Mouse (Mus musculus): ENCODE measurements around the gene Vmn1r3. TPM values are rescaled to one million over a fixed set of nuclear protein-coding genes. Genes with fewer than 3 reads are reported as not detected.
"Not testable (repeated sequence)": the region's sequence is repeated elsewhere in the genome, so short reads cannot be mapped to it uniquely, and the experiment has no call there.

Gene Vmn1r3
- total RNA-seq (2021): not detected

- not testable (repeated sequence) for DNase-seq (ENCODE audit: extremely low spot score in 1 of 2, low spot score in 1 of 2)
These were observed at the start of gene Vmn1r3 for GRCm38 (mm10) chr4:3185258-3185657. TSS of gene Vmn1r3 (minus strand) at chr4:3185358.

GRCm38 (mm10) chr4:3232053-3232452 lies 46.9 kb upstream of the Vmn1r3 start:
- no peak for DNase-seq (ENCODE audit: extremely low spot score in 1 of 2, low spot score in 1 of 2)

DNA sequence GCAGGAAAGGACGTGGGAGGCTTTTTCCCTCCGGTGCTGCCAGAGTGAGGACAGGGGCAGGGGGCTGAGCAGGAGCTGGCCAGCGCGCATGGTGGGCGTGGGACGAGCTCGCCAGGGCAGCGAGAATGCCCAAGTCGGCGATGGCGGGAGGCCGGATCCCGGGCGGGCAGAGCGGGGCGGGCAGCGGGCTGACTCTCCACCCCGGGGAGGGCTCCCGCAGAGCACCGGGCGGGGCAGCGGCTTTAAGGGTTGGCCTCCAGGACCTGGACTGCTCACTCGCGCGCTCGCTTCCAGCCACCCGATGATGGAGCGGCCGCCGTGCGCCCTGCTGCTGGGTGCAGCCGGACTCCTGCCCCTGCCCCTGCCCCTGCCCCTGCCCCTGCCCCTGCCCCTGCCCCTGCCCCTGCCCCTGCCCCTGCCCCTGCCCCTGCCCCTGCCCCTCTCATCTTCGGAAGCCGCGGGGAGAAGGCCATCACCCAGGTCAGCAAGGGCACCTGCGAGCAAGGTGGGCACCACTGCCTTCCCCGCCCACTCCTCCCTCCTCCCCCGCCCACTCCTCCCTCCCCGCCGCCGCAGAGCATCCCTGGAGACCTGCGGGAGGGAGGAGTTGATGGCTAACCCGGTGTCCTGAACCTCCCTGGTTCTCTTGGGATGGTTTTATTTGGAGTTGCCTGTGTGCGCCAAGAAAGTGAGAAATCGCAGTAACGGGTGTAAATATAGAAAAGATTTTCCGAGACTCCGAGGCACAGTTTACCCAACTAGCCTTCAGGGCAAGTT lies 45.9 kb upstream of the Vmn1r3 start:
- DNase-seq (ENCODE audit: extremely low spot score in 1 of 2, low spot score in 1 of 2): no peak

- DNase-seq (ENCODE audit: extremely low spot score in 1 of 2, low spot score in 1 of 2): no peak
These were observed 44.4 kb upstream of the Vmn1r3 start for GRCm38 (mm10) chr4:3229532-3229931.

- no peak for DNase-seq (ENCODE audit: extremely low spot score in 1 of 2, low spot score in 1 of 2)
These were observed 43.3 kb upstream of the Vmn1r3 start for GRCm38 (mm10) chr4:3228476-3228875.

- DNase-seq (ENCODE audit: extremely low spot score in 1 of 2, low spot score in 1 of 2): no peak
These were observed 42.6 kb upstream of the Vmn1r3 start for GRCm38 (mm10) chr4:3227751-3228150.

GRCm38 (mm10) chr4:3226488-3226887 lies 41.3 kb upstream of the Vmn1r3 start:
- no peak for DNase-seq (ENCODE audit: extremely low spot score in 1 of 2, low spot score in 1 of 2)

- not testable (repeated sequence) for DNase-seq (ENCODE audit: extremely low spot score in 1 of 2, low spot score in 1 of 2)
These were observed 40.3 kb upstream of the Vmn1r3 start for GRCm38 (mm10) chr4:3225416-3225815.

DNA sequence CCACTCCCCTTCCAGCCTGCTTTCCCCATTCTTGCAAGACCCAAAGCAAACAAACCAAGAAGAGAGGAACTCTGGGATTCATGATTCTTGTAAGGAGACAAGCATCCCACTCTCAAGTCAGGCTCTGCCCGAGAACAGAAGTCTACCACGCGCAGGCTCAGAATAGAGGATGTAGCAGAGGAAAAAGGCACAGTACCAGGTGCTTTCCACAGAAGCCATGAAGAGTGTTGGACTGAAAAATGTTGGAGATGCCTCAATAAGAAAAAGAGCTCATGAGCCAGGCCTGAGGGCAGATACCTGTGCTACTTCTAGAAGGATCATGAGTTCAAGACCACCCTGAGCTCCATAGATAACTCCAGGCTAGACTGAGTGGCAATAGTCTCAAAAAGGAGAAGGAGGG lies 39.7 kb upstream of the Vmn1r3 start:
- not testable (repeated sequence) for DNase-seq (ENCODE audit: extremely low spot score in 1 of 2, low spot score in 1 of 2)

DNA sequence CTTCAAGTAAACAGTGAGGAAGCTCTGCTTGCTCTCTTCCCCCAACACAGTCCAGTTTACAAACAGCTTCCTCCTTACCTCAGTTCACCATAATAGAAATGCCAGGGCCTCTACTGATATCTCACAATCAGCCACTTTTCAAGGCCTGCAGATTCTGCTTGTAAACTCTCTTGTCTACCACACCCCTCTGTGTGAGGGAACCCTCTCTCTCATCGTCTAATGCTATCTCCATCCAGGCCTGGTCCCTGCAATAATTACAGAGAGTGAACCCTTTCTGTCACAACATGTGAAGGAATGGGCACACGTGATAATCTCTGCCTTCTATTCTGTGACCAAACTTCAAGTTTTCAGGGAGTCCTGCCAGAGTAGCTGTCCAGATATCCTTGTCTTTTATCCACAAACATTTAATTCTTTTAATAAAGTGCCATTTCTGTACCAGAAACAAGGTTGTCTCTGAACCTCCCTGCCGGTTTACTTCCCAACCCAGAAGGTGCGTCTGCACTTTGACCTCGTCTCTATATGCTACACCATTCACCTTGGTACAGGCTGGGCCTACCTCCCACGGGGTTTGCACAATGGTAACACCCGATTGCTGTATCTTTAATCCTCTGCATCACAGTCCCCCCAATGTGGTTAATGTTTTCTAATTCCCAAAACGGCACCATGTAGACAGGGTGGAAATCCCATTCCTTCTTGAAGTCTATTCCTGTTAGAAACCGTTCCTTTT lies 38.5 kb upstream of the Vmn1r3 start:
- DNase-seq (ENCODE audit: extremely low spot score in 1 of 2, low spot score in 1 of 2): not testable (repeated sequence)

DNA sequence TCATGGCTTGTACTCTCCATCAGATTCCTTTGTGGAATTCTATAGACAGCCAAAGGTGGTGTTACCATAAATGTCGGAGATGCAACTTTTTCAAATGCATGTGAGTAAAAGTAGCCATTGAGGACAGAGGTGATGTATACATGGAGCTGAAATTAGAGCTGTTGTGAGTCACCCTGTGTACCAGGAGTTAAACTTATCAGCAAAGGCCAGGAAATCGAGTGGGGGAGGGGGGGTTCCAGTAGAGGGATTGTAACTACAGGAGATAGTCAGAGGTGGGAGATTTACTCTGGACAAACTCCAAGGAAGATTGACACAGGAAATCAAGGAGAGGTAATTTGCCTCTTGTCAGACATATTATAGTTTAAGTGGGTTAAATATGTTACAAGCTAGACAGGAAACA lies 31.2 kb upstream of the Vmn1r3 start:
- DNase-seq (ENCODE audit: extremely low spot score in 1 of 2, low spot score in 1 of 2): not testable (repeated sequence)

GRCm38 (mm10) chr4:3213349-3213748 lies 28.2 kb upstream of the Vmn1r3 start:
- not testable (repeated sequence) for DNase-seq (ENCODE audit: extremely low spot score in 1 of 2, low spot score in 1 of 2)

DNA sequence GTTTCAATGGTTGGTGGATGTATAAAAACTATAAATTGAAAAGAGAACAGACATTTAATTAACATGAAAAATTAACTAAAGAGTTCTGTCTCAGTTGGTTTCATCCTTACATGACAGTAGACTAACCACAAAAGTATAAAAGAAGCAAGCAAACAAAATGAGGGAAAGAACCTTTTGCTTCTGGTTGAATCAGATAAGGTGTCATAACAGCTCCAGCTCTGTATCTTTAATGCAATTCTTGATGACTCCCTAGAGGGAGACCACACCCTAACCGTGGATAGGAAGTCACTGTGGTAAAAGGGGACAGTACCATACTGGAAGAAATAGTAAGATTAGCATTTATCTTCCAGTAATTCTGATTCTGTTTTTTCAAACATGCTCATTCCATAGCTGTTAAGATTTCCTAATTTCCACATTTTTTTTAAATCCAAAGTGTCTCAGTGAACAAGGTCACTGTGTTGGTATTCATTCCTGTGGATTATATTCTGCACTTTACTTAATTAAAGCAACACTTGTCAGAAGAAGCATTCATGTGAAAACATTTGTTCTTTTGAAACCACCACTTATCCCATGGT lies 24.6 kb upstream of the Vmn1r3 start:
- not testable (repeated sequence) for DNase-seq (ENCODE audit: extremely low spot score in 1 of 2, low spot score in 1 of 2)

DNA sequence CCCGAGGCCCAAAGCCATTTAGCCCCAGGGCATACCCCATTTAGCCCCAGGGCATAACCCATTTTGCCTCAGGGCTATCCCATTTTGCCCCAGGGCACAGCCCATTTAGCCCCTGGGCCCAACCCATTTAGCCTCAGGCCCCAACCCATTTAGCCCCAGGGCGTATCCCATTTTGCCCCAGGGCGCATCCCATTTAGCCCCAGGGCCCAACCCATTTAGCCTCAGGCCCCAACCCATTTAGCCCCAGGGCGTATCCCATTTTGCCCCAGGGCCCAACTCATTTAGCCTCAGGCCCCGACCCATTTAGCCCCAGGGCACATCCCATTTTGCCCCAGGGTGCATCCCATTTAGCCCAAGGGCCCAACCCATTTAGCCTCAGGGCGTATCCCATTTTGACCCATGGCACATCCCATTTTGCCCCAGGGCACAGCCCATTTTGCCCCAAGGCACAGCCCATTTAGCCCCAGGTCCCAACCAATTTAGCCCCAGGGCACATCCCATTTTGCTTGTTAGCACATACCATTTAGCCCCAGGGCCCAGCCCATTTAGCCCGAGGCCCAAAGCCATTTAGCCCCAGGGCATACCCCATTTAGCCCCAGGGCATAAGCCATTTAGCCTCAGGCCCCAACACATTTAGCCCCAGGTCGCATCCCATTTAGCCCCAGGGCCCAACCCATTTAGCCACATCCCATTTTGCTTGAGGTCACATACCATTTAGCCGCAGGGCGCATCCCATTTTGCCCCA lies 8.2 kb downstream of the Vmn1r3 start:
- not testable (repeated sequence) for DNase-seq (ENCODE audit: extremely low spot score in 1 of 2, low spot score in 1 of 2)

DNA sequence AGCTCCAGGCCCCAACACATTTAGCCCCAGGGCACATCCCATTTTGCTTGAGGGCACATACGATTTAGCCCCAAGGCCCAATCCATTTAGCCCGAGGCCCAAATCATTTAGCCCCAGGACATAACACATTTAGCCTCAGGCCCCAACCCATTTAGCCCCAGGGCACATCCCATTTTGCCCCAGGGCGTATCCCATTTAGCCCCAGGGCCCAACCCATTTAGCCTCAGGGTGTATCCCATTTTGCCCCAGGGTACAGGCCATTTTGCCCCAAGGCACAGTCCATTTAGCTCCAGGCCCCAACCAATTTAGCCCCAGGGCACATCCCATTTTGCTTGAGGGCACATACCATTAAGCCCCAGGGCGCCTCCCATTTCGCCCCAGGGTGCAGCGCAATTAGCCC lies 9.0 kb downstream of the Vmn1r3 start:
- not testable (repeated sequence) for DNase-seq (ENCODE audit: extremely low spot score in 1 of 2, low spot score in 1 of 2)

- not testable (repeated sequence) for DNase-seq (ENCODE audit: extremely low spot score in 1 of 2, low spot score in 1 of 2)
These were observed 9.4 kb downstream of the Vmn1r3 start for GRCm38 (mm10) chr4:3175756-3176155.

GRCm38 (mm10) chr4:3174586-3174985 lies 10.6 kb downstream of the Vmn1r3 start:
- DNase-seq (ENCODE audit: extremely low spot score in 1 of 2, low spot score in 1 of 2): not testable (repeated sequence)

DNA sequence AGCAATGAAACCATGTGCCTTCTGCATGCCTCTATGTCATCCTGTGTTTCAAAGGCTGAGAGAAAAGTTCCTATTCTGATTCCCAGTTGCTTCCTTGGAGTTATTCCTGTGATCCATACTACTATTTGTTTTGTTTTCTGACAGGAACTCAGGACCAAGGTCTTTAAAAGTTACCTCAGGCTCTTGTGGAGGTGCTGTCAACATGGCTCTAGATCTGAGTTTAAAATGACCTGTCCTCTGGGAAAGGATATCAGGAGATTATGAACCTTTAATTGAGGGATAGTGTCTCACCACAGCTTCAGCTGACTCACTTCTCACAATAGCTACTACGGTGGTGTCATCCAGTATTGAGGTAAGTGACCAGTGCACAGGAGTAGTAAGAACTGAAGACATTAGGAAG lies 18.1 kb downstream of the Vmn1r3 start, which contains the start of gene Vmn1r2:
Gene Vmn1r2, plus strand, starts transcription at position 301 of the 400 bp plus-strand sequence.
- not testable (repeated sequence) for DNase-seq (ENCODE audit: extremely low spot score in 1 of 2, low spot score in 1 of 2)

DNA sequence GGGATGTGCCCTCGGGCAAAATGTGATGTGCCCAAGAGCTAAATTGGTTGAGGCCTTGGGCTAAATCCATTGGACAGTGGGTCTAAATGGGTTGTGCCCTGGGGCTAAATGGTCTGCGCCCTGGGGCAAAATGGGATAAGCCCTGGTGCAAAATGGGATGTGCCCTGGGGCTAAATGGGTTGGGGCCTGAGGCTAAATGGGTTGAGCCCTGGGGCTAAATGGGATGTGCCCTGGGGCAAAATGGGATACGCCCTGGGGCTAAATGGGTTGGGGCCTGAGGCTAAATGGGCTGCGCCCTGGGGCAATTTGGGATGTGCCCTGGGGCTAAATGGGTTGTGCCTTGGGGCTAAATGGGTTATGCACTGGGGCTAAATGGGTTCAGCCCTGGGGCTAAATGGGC lies 20.1 kb downstream of the Vmn1r3 start:
- DNase-seq (ENCODE audit: extremely low spot score in 1 of 2, low spot score in 1 of 2): no peak

GRCm38 (mm10) chr4:3164429-3164828 lies 20.7 kb downstream of the Vmn1r3 start:
- not testable (repeated sequence) for DNase-seq (ENCODE audit: extremely low spot score in 1 of 2, low spot score in 1 of 2)
